Mouse (Mus musculus): ENCODE measurements at regions not wholly inside any gene's neighbourhood (a gene's known extent, or its start where the extent isn't known, plus 50 kb on each side); places are given as distances from the start of the nearest gene placed in this dataset.

DNA sequence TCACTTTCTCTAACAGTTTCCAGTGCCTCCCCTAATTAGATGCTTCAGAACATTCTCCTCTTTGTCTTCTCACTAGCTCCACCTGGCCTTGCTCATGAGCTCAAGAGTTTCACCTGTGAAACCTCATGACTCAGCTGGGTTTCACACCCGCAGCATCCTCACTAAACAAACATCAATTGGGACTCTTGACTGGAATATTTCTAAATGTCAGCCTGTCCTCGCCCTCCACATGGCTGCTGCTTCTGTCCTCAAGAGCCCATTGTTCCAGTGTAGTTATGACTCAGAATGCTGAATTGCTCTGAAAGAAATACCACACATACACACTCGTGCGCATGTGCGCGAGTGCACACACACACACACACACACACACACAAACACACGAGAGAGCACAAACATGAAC, 407.2 kb downstream of the Prss52 start:
- H3K36me3 ChIP-seq = no peaks in the 10 kb centered on the region
- H3K4me3 ChIP-seq = no peak overlapping the region
- no peak for DNase-seq (ENCODE audit: low spot score)
- no peak overlapping the region for H3K27ac ChIP-seq
- H3K27me3 ChIP-seq (ENCODE audit: insufficient read depth, poor library complexity, severe bottlenecking) = no peaks in the 10 kb centered on the region
- H3K4me1 ChIP-seq (replicated peaks) = no peaks in the 10 kb centered on the region
- H3K9me3 ChIP-seq = peaks cover 3% of the 10 kb centered on the region; the same call in 1 of the 2 replicates
- 95% methylated on average over 7 of the region's 7 CpGs for WGBS

- H3K9me3 ChIP-seq = peaks cover 3% of the 10 kb centered on the region; the same call in 1 of the 2 replicates
- no peak overlapping the region for H3K4me3 ChIP-seq
- H3K36me3 ChIP-seq = no peaks in the 10 kb centered on the region
- no peaks in the 10 kb centered on the region for H3K4me1 ChIP-seq (replicated peaks)
- WGBS = 87% methylated on average over 7 of the region's 7 CpGs
- no peak overlapping the region for H3K27ac ChIP-seq
- DNase-seq (ENCODE audit: low spot score) = no peak
- no peaks in the 10 kb centered on the region for H3K27me3 ChIP-seq (ENCODE audit: insufficient read depth, poor library complexity, severe bottlenecking)
Observed at GRCm38 (mm10) chr14:64512726-64513125, 408.6 kb downstream of the Prss52 start.

- Histone ChIP-seq H3K4me1 (replicated peaks) (no peaks in the 10 kb centered on the region), H3K27ac (no peak overlapping the region), H3K4me3 (no peak overlapping the region), H3K36me3 (no peaks in the 10 kb centered on the region), H3K9me3 (peaks cover 3% of the 10 kb centered on the region; the same call in 1 of the 2 replicates), H3K27me3 (ENCODE audit: insufficient read depth, poor library complexity, severe bottlenecking) (no peaks in the 10 kb centered on the region)
- no peak for DNase-seq (ENCODE audit: low spot score)
- WGBS = 66% methylated on average over 7 of the region's 7 CpGs
Observed at GRCm38 (mm10) chr14:64517584-64518195, 413.6 kb downstream of the Prss52 start.

DNA sequence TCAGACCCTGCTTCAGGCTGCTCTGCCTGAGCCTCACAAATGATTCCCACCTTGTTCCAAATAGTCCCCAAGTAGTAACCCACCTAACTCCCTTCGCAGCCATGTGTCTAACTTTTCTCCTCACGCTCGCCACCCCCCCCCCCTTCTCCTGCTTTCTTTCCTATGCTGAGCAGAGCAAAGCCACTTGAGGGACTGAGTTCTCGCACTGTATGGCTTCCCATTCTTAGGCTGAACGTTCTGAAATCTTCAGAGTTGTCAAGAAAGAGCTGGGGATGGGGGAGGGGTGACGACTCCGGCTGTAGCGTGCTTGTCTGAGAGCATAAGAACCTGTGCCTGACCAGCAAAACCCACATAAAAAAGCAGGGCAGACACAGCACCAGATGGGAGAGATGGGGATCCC, 420.6 kb downstream of the Prss52 start:
- H3K27me3 ChIP-seq (ENCODE audit: insufficient read depth, poor library complexity, severe bottlenecking) = no peaks in the 10 kb centered on the region
- H3K27ac ChIP-seq = peak overlapping the region; percentile 54
- H3K4me1 ChIP-seq (replicated peaks) = peaks cover 21% of the 10 kb centered on the region
- no peak overlapping the region for H3K4me3 ChIP-seq
- no peaks in the 10 kb centered on the region for H3K9me3 ChIP-seq
- WGBS = 49% methylated on average over 8 of the region's 8 CpGs
- no peak for DNase-seq (ENCODE audit: low spot score)
- no peaks in the 10 kb centered on the region for H3K36me3 ChIP-seq

GRCm38 (mm10) chr14:64525302-64526078, 421.4 kb downstream of the Prss52 start:
- H3K4me1 ChIP-seq (replicated peaks) = peaks cover 27% of the 10 kb centered on the region
- H3K4me3 ChIP-seq = no peak overlapping the region
- DNase-seq (ENCODE audit: low spot score) = no peak
- H3K27ac ChIP-seq = peak overlapping the region; percentile 24; the same call in 1 of the 2 replicates
- 74% methylated on average over 10 of the region's 10 CpGs for WGBS
- H3K9me3 ChIP-seq = no peaks in the 10 kb centered on the region
- no peaks in the 10 kb centered on the region for H3K36me3 ChIP-seq
- no peaks in the 10 kb centered on the region for H3K27me3 ChIP-seq (ENCODE audit: insufficient read depth, poor library complexity, severe bottlenecking)

DNA sequence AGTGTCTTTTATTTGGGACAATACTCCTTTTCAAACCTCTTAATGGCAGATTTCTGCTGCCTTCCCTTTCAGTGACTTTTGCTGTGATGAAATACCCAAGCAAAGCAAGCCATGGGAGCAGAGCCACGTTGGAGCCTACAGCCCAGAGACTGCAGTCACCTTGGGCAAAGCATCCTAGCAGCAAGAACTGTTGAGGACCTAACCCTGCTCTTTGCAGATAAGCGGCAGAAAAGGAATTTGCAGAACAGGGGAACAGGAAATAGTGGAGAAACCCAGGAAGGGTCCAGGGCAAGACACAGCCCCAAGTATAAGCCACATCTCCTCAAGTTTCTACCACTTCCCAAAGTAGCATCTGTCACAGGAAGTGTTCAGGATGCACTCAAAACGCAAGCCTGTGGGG, 426.5 kb downstream of the Prss52 start:
- H3K4me3 ChIP-seq = no peak overlapping the region
- no peak for DNase-seq (ENCODE audit: low spot score)
- no peaks in the 10 kb centered on the region for H3K9me3 ChIP-seq
- H3K27ac ChIP-seq = no peak overlapping the region
- H3K4me1 ChIP-seq (replicated peaks) = peaks cover 37% of the 10 kb centered on the region
- no peaks in the 10 kb centered on the region for H3K36me3 ChIP-seq
- 70% methylated on average over 3 of the region's 3 CpGs for WGBS
- no peaks in the 10 kb centered on the region for H3K27me3 ChIP-seq (ENCODE audit: insufficient read depth, poor library complexity, severe bottlenecking)

- H3K9me3 ChIP-seq = no peaks in the 10 kb centered on the region
- H3K27ac ChIP-seq = no peak overlapping the region
- WGBS = 54% methylated on average over 7 of the region's 7 CpGs
- H3K4me1 ChIP-seq (replicated peaks) = peaks cover 29% of the 10 kb centered on the region
- no peak for DNase-seq (ENCODE audit: low spot score)
- H3K27me3 ChIP-seq (ENCODE audit: insufficient read depth, poor library complexity, severe bottlenecking) = no peaks in the 10 kb centered on the region
- no peak overlapping the region for H3K4me3 ChIP-seq
- no peaks in the 10 kb centered on the region for H3K36me3 ChIP-seq
Observed at GRCm38 (mm10) chr14:64531221-64531949, 427.3 kb downstream of the Prss52 start.

DNA sequence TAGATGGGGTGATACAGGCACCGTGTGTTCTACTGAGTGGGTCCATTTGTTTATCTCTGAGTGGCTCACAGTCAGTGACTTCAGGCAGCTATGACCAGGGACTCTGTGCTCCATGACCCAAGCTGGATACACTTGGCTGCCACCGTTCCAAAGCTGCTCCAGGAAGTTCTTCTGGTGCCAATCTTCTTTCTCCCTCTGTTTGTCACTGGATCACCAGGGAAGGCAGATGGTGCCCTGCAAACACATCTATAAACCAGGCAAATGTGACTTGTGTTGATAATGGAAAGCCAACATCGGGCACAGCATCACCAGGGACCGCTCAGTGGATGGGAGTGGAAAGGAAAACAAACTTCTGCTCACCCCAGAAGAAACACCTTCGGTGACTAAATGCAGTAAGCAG, 428.3 kb downstream of the Prss52 start:
- H3K36me3 ChIP-seq = no peaks in the 10 kb centered on the region
- H3K27ac ChIP-seq = no peak overlapping the region
- 89% methylated on average over 5 of the region's 5 CpGs for WGBS
- no peaks in the 10 kb centered on the region for H3K27me3 ChIP-seq (ENCODE audit: insufficient read depth, poor library complexity, severe bottlenecking)
- no peaks in the 10 kb centered on the region for H3K9me3 ChIP-seq
- no peak overlapping the region for H3K4me3 ChIP-seq
- peaks cover 29% of the 10 kb centered on the region for H3K4me1 ChIP-seq (replicated peaks)
- DNase-seq (ENCODE audit: low spot score) = no peak

DNA sequence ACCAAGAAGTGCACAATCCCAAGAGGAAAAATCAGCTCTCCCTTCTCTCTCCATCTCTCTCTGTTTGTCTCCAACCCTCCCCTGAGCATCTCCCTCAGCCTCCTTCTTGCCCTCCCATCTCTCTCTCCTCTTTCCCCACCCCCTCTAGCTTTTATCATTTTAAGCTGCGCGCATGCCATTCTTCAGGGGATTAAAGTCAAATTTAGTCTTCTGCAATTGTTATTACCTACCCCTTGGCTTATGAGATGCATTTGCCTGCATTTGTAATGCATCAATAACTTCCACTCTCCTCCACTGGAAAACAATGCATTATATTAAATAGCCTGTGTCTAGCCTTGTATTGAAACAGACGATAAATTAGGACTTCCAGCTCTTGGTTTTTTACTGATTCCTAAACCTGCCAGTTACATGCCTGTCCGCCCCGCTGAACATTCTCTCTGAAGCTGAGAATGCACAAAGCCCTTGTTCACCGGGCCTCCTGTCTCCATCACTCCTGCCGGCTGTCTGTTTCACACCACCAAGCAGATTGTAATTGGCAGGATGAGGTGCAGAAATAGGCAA, 429.6 kb downstream of the Prss52 start:
- peak overlapping the region; percentile 64 for H3K27ac ChIP-seq
- H3K27me3 ChIP-seq (ENCODE audit: insufficient read depth, poor library complexity, severe bottlenecking) = no peaks in the 10 kb centered on the region
- peaks cover 29% of the 10 kb centered on the region for H3K4me1 ChIP-seq (replicated peaks)
- 28% methylated on average over 7 of the region's 7 CpGs for WGBS
- H3K4me3 ChIP-seq = no peak overlapping the region
- H3K9me3 ChIP-seq = no peaks in the 10 kb centered on the region
- no peak for DNase-seq (ENCODE audit: low spot score)
- H3K36me3 ChIP-seq = no peaks in the 10 kb centered on the region

DNA sequence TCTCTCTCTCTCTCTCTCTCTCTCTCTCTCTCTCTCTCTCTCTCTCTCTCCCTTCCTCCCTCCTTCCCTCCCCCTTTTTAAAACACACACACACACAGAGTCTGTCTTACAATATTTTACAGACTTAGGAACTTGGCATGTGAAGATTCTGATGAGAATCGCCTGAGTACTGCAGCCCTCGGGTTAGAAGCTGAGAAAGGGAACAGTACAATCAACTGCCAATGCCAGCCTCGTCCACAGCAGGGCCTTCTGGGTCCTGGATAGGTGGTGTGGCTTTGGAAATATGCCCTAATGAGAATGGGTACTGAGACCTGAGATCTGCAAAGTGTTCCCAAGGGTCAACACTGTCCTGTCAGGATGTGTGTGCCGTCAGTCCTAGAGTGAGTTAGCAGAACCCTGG, 430.1 kb downstream of the Prss52 start:
- H3K4me1 ChIP-seq (replicated peaks) = peaks cover 29% of the 10 kb centered on the region
- WGBS = 50% methylated on average over 4 of the region's 4 CpGs
- H3K27me3 ChIP-seq (ENCODE audit: insufficient read depth, poor library complexity, severe bottlenecking) = no peaks in the 10 kb centered on the region
- DNase-seq (ENCODE audit: low spot score) = no peak
- no peak overlapping the region for H3K4me3 ChIP-seq
- no peaks in the 10 kb centered on the region for H3K36me3 ChIP-seq
- no peaks in the 10 kb centered on the region for H3K9me3 ChIP-seq
- H3K27ac ChIP-seq = peak overlapping the region; percentile 64

GRCm38 (mm10) chr14:64539436-64539835, 435.4 kb downstream of the Prss52 start:
- Histone ChIP-seq H3K27me3 (ENCODE audit: insufficient read depth, poor library complexity, severe bottlenecking) (no peaks in the 10 kb centered on the region), H3K36me3 (no peaks in the 10 kb centered on the region), H3K4me1 (replicated peaks) (peaks cover 4% of the 10 kb centered on the region; the same call in 1 of the 2 replicates), H3K9me3 (no peaks in the 10 kb centered on the region), H3K27ac (no peak overlapping the region), H3K4me3 (no peak overlapping the region)
- no peak for DNase-seq (ENCODE audit: low spot score)
- WGBS = 64% methylated on average over 2 of the region's 2 CpGs

DNA sequence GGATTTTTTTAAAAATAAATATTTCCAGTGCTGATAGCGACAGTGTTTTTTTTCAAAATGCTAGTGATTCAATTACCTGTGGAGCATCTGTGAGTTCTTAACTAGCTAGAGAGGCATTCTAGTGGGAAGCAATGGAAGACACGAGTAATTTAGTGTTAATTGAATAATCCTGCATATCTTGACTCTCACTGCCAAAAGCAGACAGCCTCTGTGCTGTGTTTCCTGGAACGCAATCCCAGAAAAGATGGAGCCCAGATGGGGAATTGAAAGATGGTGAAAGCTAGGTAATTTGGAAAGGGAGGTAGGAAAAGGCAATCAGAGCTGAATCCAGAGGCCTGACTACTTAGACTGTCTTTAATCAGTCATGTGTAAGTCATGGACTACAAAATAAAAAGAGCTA, 441.0 kb downstream of the Prss52 start:
- no peaks in the 10 kb centered on the region for H3K4me1 ChIP-seq (replicated peaks)
- H3K9me3 ChIP-seq = no peaks in the 10 kb centered on the region
- DNase-seq (ENCODE audit: low spot score) = no peak
- H3K27ac ChIP-seq = no peak overlapping the region
- 82% methylated on average over 3 of the region's 3 CpGs for WGBS
- H3K4me3 ChIP-seq = no peak overlapping the region
- no peaks in the 10 kb centered on the region for H3K36me3 ChIP-seq
- H3K27me3 ChIP-seq (ENCODE audit: insufficient read depth, poor library complexity, severe bottlenecking) = no peaks in the 10 kb centered on the region

GRCm38 (mm10) chr14:64546787-64547186, 442.7 kb downstream of the Prss52 start:
- 1% methylated on average over 4 of the region's 4 CpGs for WGBS
- no peaks in the 10 kb centered on the region for H3K9me3 ChIP-seq

More at GRCm38 (mm10) chr14:64546787-64547186, 442.7 kb downstream of the Prss52 start:
- Histone ChIP-seq H3K4me3 (no peak overlapping the region), H3K4me1 (replicated peaks) (no peaks in the 10 kb centered on the region), H3K27me3 (ENCODE audit: insufficient read depth, poor library complexity, severe bottlenecking) (no peaks in the 10 kb centered on the region), H3K36me3 (no peaks in the 10 kb centered on the region), H3K27ac (no peak overlapping the region)
- peak; percentile 64 for DNase-seq (ENCODE audit: low spot score)
